Mouse (Mus musculus): ENCODE data around the gene Gm44805. TPM values are rescaled to one million over a fixed set of nuclear protein-coding genes. Genes with fewer than 3 reads are reported as not detected.

Gene Gm44805
- polyA plus RNA-seq, 1 experiment from 2014 or later = not detected

- ATAC-seq = 0 out of 2 replicates have a peak, but pooled peaks have one; percentile 7
- WGBS = 2% methylated on average over 28 of the region's 28 CpGs
- H3K27ac ChIP-seq = no peak overlapping the region; the same call in 1 of the 2 replicates
Measured at GRCm38 (mm10) chr7:19697949-19698906, 17.0 kb upstream of the Gm44805 start.

GRCm38 (mm10) chr7:19696336-19696873 lies 15.2 kb upstream of the Gm44805 start:
- peaks cover 27% of the 10 kb centered on the region for H3K4me1 ChIP-seq (replicated peaks)
- no peak for ATAC-seq
- H3K9ac ChIP-seq (replicated peaks) = no peak overlapping the region
- WGBS = 96% methylated on average over 34 of the region's 34 CpGs
- H3K4me3 ChIP-seq (replicated peaks) = no peak overlapping the region
- no peak overlapping the region for H3K27ac ChIP-seq
- no peaks in the 10 kb centered on the region for H3K9me3 ChIP-seq
- peaks cover 12% of the 10 kb centered on the region for H3K36me3 ChIP-seq
- no peak overlapping the region for H3K4me2 ChIP-seq (replicated peaks)
- H3K27me3 ChIP-seq = no peaks in the 10 kb centered on the region

More at GRCm38 (mm10) chr7:19697949-19698906, 17.0 kb upstream of the Gm44805 start:
- peak overlapping the region; percentile 36 for H3K4me3 ChIP-seq (replicated peaks)
- H3K4me2 ChIP-seq (replicated peaks) = peak overlapping the region; percentile 64
- peaks cover 23% of the 10 kb centered on the region for H3K36me3 ChIP-seq
- no peaks in the 10 kb centered on the region for H3K9me3 ChIP-seq
- peaks cover 25% of the 10 kb centered on the region for H3K4me1 ChIP-seq (replicated peaks)
- H3K9ac ChIP-seq (replicated peaks) = peak overlapping the region; percentile 66
- H3K27me3 ChIP-seq = no peaks in the 10 kb centered on the region

- no peak overlapping the region for H3K4me3 ChIP-seq (replicated peaks)
- no peak for ATAC-seq
- peaks cover 26% of the 10 kb centered on the region for H3K4me1 ChIP-seq (replicated peaks)
- H3K27me3 ChIP-seq = no peaks in the 10 kb centered on the region
- WGBS = 87% methylated on average over 6 of the region's 6 CpGs
- H3K9ac ChIP-seq (replicated peaks) = no peak overlapping the region
- no peak overlapping the region for H3K4me2 ChIP-seq (replicated peaks)
- no peaks in the 10 kb centered on the region for H3K9me3 ChIP-seq
- peaks cover 10% of the 10 kb centered on the region for H3K36me3 ChIP-seq
- no peak overlapping the region for H3K27ac ChIP-seq
Measured at GRCm38 (mm10) chr7:19695881-19696280, 14.7 kb upstream of the Gm44805 start.

GRCm38 (mm10) chr7:19695213-19695594 lies 14.0 kb upstream of the Gm44805 start:
- peaks cover 10% of the 10 kb centered on the region for H3K36me3 ChIP-seq
- 67% methylated on average over 8 of the region's 8 CpGs for WGBS
- no peak overlapping the region for H3K4me2 ChIP-seq (replicated peaks)
- H3K27me3 ChIP-seq = no peaks in the 10 kb centered on the region
- ATAC-seq = no peak
- no peak overlapping the region for H3K9ac ChIP-seq (replicated peaks)
- peaks cover 25% of the 10 kb centered on the region for H3K4me1 ChIP-seq (replicated peaks)
- no peak overlapping the region for H3K27ac ChIP-seq
- no peak overlapping the region for H3K4me3 ChIP-seq (replicated peaks)
- no peaks in the 10 kb centered on the region for H3K9me3 ChIP-seq

GRCm38 (mm10) chr7:19694336-19695212 lies 13.4 kb upstream of the Gm44805 start:
- no peak overlapping the region for H3K4me3 ChIP-seq (replicated peaks)
- no peaks in the 10 kb centered on the region for H3K9me3 ChIP-seq
- H3K4me1 ChIP-seq (replicated peaks) = peaks cover 24% of the 10 kb centered on the region
- H3K27me3 ChIP-seq = no peaks in the 10 kb centered on the region
- H3K9ac ChIP-seq (replicated peaks) = no peak overlapping the region
- H3K27ac ChIP-seq = no peak overlapping the region
- H3K4me2 ChIP-seq (replicated peaks) = no peak overlapping the region
- H3K36me3 ChIP-seq = peaks cover 10% of the 10 kb centered on the region
- no peak for ATAC-seq
- WGBS = 89% methylated on average over 10 of the region's 10 CpGs

- Histone ChIP-seq H3K9me3 (no peaks in the 10 kb centered on the region), H3K27ac (no peak overlapping the region), H3K9ac (replicated peaks) (no peak overlapping the region), H3K27me3 (no peaks in the 10 kb centered on the region), H3K36me3 (peaks cover 10% of the 10 kb centered on the region), H3K4me1 (replicated peaks) (peaks cover 13% of the 10 kb centered on the region), H3K4me3 (replicated peaks) (no peak overlapping the region), H3K4me2 (replicated peaks) (no peak overlapping the region)
- no peak for ATAC-seq
- 34% methylated on average over 10 of the region's 10 CpGs for WGBS
Measured at GRCm38 (mm10) chr7:19693421-19693820, 12.2 kb upstream of the Gm44805 start.

- Histone ChIP-seq H3K27me3 (no peaks in the 10 kb centered on the region), H3K4me2 (replicated peaks) (no peak within 1 kb of the TSS), H3K4me3 (replicated peaks) (no peak within 1 kb of the TSS), H3K9ac (replicated peaks) (no peak within 1 kb of the TSS), H3K9me3 (no peaks in the 10 kb centered on the region), H3K36me3 (peaks cover 10% of the 10 kb centered on the region), H3K4me1 (replicated peaks) (0 out of 2 replicates have a peak, but pooled peaks cover 6% of the 10 kb centered on the region), H3K27ac (no peak within 1 kb of the TSS)
- no peak for ATAC-seq
- 49% methylated on average over 28 of the region's 28 CpGs for WGBS
Measured at GRCm38 (mm10) chr7:19691873-19692865, 10.9 kb upstream of the Gm44805 start, which contains the start of gene Apoc1. Gene Apoc1, minus strand, starts transcription at chr7:19692660.

GRCm38 (mm10) chr7:19691434-19691833 lies 10.2 kb upstream of the Gm44805 start:
- Histone ChIP-seq H3K27ac (no peak overlapping the region), H3K9me3 (no peaks in the 10 kb centered on the region), H3K27me3 (no peaks in the 10 kb centered on the region), H3K4me1 (replicated peaks) (0 out of 2 replicates have a peak, but pooled peaks cover 6% of the 10 kb centered on the region), H3K9ac (replicated peaks) (no peak overlapping the region), H3K4me3 (replicated peaks) (no peak overlapping the region), H3K4me2 (replicated peaks) (no peak overlapping the region), H3K36me3 (peaks cover 6% of the 10 kb centered on the region)
- no peak for ATAC-seq
- 78% methylated on average over 6 of the region's 6 CpGs for WGBS

- 0 out of 2 replicates have a peak, but pooled peaks cover 6% of the 10 kb centered on the region for H3K4me1 ChIP-seq (replicated peaks)
- H3K4me3 ChIP-seq (replicated peaks) = no peak overlapping the region
- ATAC-seq = no peak
- H3K9me3 ChIP-seq = no peaks in the 10 kb centered on the region
- no peak overlapping the region for H3K4me2 ChIP-seq (replicated peaks)
- no peak overlapping the region for H3K27ac ChIP-seq
- no peaks in the 10 kb centered on the region for H3K27me3 ChIP-seq
- H3K36me3 ChIP-seq = 0 out of 2 replicates have a peak, but pooled peaks cover under 1% of the 10 kb centered on the region
- no peak overlapping the region for H3K9ac ChIP-seq (replicated peaks)
- WGBS = 89% methylated on average over 4 of the region's 4 CpGs
Measured at GRCm38 (mm10) chr7:19690845-19691244, 9.6 kb upstream of the Gm44805 start.

GRCm38 (mm10) chr7:19688611-19689010 lies 7.4 kb upstream of the Gm44805 start:
- no peak overlapping the region for H3K9ac ChIP-seq (replicated peaks)
- H3K27ac ChIP-seq = no peak overlapping the region
- ATAC-seq = no peak
- H3K4me1 ChIP-seq (replicated peaks) = 0 out of 2 replicates have a peak, but pooled peaks cover 6% of the 10 kb centered on the region
- 94% methylated on average over 2 of the region's 2 CpGs for WGBS
- no peaks in the 10 kb centered on the region for H3K36me3 ChIP-seq
- no peak overlapping the region for H3K4me3 ChIP-seq (replicated peaks)
- H3K27me3 ChIP-seq = no peaks in the 10 kb centered on the region
- H3K9me3 ChIP-seq = no peaks in the 10 kb centered on the region
- H3K4me2 ChIP-seq (replicated peaks) = no peak overlapping the region

GRCm38 (mm10) chr7:19688101-19688500 lies 6.9 kb upstream of the Gm44805 start:
- Histone ChIP-seq H3K36me3 (no peaks in the 10 kb centered on the region), H3K27me3 (no peaks in the 10 kb centered on the region), H3K27ac (no peak overlapping the region), H3K9ac (replicated peaks) (no peak overlapping the region), H3K9me3 (no peaks in the 10 kb centered on the region), H3K4me2 (replicated peaks) (no peak overlapping the region), H3K4me3 (replicated peaks) (no peak overlapping the region), H3K4me1 (replicated peaks) (0 out of 2 replicates have a peak, but pooled peaks cover under 1% of the 10 kb centered on the region)
- ATAC-seq = no peak
- WGBS = 90% methylated on average over 10 of the region's 10 CpGs

All from midbrain, embryonic 13.5 days (tissue).